Mouse (Mus musculus): ENCODE measurements around the gene C530008M17Rik.

- no peak for TF ChIP-seq CTCF (IDR thresholded peaks at IDR 0.05; ENCODE audit: insufficient read depth, low read length)
- TF ChIP-seq POLR2A (IDR thresholded peaks at IDR 0.05; ENCODE audit: borderline replicate concordance, extremely low read depth, low read depth, low read length), result no peak
Measured at GRCm38 (mm10) chr5:76724878-76725277, 68.6 kb downstream of the C530008M17Rik start.

Data from lung, adult 2 months (tissue).